Mouse (Mus musculus): ENCODE measurements around the gene Fam13c.

Gene Fam13c

DNA sequence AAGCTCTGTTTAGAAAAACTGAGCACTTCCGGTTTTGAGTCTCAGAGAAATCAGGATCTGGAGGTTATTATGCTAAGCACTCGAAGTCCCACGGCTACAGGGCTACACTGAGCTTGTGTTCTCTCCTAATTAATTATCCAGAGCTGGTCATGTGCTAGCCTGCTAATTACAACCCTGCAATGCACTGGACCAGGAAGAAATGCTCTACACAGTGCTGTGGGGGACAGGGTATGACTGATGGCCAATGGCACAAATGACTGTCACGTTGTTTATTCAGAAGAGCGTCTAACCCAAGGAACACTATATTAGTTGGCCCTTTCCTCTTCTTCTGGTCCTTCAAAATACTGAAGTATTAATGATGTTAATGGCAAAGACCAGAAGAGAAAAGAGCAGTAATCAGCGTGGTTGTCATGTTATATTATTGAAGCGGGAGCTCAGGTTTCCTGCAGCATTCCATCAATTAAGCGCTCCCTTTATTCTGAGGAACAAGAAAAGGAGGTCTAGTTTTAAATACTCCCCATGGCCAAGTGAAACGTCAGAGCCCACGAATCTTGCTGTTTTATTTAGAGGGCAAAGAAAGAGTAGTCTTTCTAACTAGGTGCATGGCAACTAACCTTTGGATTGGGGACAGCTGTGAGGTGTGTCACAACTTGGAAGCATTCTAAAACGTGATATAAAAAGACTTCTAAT is 18.4 kb downstream of the Fam13c start:
- no peak for DNase-seq (ENCODE audit: extremely low spot score)

DNA sequence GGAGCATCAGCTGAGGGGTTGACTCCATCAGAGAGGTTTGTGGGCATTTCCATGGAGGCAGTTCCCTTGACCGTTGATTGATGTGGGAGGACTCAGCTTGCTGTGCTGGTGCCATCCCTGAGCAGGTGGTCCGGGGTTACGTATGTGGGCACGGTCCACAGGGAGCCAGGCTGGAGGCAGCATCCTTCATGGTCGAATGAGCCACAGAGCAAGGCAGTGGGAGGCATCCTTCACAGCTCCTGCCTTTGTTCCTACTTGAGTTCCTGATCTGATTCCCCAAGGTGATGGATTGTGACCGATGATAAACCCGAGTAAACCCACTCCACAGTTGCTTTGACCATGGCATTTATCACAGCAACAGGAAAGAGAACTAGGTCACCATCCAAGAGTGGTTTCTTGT is 25.4 kb downstream of the Fam13c start:
- DNase-seq (ENCODE audit: extremely low spot score) = no peak

DNA sequence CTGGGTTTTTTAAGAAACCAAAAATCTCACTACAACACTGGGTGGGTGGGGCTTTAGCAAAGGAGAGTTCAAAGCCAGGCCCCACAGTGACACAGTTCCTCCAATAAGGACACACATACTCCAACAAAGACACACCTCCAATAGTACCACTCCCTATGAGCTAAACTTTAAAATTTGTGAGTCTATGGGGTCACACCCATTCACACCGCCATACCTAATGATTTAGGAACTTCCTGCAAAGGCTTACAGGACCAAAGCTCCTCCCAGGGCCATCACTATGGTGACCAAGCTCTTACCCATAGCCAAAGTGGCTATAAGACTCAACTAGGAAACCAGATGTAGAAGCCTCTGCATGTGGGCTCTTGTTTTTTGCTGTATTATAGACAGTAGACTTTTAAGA is 30.6 kb downstream of the Fam13c start:
- no peak for DNase-seq (ENCODE audit: extremely low spot score)

DNA sequence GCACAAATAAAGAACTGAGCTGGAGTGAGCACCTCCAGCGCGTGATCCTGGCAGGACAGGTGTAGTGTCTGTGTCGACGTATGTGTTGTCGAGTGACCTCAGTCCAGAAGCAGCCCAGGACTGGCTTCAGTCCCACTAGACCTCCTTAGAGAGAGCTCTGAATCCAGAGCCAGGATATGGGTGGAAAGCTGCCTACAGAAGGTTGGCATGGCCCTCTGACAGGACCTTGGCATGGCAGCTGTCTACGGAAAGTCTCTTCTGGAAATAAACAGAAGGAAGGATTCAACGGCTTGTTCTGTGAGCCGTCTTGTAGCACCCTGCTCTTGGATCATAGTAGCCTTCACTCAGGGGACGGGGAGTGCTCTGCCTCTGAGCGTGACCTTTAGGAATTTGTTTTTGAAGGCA is 37.5 kb downstream of the Fam13c start:
- no peak for DNase-seq (ENCODE audit: extremely low spot score)

DNA sequence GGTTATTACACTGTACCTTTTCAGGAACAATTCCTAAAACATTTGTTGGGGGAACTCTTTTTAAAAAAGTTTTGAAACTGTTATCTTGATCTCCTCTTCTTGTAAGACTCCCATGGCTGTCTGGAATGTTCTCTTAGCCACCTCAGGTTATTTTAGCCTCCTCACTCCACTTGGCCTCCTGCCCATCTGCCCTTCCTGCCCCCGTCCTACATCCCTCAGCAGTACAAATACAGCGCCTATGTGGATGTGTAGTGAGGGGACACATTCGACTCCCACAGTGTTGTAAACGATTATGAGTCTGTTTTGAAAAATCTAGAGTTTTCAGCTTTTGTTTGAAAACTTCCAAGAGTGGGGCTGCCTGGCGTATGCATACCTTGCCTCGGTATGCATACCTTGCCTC is 43.5 kb downstream of the Fam13c start:
- no peak for DNase-seq (ENCODE audit: extremely low spot score)

DNA sequence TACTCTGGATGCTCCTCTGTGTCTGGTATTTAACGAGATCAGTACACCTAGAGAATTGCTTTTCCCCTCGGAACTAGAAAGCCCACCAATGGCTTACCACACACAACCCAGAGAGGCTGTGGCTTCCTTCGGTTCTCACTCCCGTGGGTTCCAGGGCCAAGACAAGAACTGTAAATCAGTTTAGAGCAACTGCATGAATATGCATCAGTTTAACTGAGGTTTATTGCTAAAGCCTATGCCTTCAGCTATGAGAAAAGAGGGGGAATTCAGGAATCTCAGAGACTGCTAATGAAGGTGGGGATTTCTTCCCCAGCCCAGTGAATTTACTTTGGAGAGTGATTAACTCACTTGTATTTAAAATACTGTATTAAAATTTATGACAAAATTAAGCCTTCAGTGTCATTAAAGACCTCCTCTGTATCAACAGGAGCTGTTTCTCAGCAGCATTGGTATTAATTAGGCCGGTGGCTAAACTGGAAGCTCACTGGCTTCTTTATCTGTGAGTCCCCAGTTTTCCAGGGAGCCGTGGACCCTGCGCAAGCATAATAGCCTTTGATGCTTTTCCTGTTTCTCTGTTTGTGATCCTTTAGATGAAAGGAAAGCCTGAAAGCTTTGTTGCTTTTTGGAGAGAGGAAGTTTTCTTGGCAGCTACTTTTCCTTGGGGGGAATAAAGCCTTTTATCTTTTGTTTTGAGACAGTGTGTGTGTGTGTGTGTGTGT is 44.4 kb downstream of the Fam13c start:
- DNase-seq (ENCODE audit: extremely low spot score) = peak; percentile 1

DNA sequence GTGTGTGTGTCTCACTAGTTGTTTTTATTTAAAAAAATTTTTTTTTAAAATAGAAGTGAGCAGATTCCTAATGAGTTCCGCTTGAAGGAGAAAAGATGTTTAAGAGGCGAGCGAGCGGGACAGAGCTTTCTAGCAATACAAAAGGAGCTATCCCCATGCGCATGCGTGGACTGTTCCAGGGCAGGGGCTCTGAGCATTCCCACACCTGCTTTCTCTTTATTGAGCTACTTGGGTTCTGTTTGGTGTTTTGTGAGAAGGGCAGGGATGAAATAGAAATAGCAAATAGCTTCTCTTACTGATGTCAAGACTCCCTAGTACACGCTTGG is 45.0 kb downstream of the Fam13c start:
- DNase-seq (ENCODE audit: extremely low spot score) = peak; percentile 45

DNA sequence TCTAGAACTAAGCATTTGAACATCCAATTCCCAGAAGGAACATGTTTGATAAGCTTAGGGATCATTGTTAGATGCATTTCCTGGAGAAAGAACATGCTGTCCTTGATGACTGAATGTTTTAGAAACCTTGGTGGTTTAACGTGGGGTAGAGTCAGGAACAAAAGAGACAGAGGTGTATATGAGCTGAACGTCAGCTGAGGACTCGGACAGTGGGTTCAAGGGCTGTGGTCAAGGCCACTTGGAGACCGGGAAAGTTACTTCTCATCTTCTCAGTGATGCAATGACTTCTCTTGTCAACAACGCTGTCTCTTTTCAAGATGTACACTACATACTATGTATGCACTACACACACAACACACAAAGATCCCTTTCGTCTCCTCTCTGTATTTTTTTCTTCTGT is 46.4 kb downstream of the Fam13c start:
- no peak for DNase-seq (ENCODE audit: extremely low spot score)

DNA sequence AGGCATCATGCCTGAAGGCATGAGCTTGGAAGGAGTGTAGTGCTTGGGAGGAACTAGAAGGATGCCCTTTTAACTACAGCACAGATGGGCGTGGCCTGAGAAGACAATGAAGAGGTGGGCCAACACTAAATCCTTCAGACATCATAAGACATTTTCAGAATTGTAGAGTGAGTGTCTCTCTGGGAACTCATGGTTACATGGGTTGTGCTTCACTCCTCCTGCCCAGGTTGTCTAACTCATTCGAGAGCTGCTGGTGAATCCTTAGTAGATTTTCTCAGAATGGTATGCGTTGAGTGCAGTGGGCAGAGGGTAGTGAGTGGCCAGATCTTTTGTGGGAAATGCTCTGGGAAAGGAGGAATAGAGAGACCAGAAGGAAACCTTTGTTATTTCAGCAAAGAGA is 53.6 kb downstream of the Fam13c start:
- no peak for DNase-seq (ENCODE audit: extremely low spot score)

DNA sequence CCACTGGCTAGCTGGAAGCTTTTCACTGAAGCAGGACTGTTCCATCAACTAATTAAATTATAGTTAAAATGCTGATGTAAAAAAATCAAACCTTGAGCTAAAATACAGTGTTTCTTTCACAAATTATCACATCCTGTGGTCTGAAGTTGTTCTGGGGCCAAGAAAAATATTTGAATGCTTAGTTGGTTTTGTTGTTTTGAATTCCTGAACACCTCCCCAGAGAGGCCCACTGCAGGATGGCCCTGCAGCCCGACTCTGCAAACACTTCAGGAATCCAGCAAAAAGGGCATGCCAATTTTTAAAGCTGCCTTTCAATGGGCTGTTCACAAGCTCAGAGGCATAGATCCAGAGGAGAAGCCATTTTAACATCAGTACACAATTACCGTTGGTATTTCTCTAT is 54.2 kb downstream of the Fam13c start:
- DNase-seq (ENCODE audit: extremely low spot score) = no peak

DNA sequence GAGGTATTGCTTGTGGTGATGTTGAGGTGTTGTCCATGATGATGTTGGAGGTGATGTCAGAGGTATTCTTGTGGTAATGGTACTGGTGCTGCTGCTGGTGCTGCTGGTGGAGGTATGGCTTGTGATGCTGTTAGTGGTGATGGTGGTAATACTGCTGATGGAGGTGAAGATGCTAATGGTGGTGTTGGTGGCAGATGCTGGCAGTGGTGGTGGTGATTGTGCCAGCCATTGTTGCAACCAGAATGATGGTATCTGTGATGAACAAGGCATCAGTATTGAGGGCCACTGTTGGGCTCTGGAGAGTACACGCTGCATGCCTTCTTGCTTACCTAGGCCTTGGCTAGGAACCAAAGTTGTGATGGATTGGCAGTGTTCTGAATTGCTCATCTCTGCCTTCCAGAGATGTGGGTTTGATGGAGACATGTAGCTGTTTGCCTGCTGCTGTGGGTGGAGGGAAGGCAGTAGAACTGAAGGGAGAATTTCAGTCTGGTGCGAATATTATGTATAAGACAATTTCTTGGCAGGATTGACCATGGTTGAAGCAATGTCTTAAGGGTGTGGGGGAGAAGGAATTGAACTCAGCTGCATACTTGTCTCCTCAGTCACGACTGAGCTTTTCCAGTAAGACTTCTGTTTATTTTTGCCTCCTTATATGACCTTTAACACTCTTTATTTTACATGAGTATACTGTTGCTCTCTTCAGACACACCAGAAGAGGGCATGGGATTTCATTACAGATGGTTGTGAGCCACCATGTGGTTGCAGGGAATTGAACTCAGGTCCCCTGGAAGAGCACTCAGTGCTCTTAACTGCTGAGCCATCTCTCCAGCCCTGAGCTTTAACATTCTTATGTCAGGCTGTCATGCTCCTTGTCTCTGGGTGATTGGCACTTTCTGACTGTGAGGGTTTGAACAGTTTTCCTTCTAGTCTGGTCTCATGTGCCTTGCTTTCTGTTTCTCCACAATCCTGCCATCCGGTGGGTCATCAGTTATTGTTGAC is 55.1 kb downstream of the Fam13c start:
- DNase-seq (ENCODE audit: extremely low spot score) = no peak

DNA sequence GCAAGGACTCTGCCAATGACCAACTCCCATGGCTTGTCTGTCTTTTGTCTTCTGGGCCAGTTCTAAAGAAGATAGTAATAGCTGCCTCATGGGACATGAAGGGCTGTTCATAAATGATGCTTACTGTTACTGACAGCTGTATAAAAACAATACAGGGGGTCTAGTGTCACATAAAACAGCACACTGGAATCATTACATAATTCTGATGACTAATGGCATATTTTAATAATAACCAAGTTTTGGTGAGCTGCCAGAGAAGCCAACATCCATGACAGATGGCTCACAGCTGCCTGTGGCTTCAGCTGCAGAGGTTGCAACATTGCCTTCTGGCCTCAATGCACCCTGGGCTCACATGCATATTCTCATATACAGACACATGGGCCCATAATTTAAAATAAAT is 56.7 kb downstream of the Fam13c start:
- no peak for DNase-seq (ENCODE audit: extremely low spot score)

DNA sequence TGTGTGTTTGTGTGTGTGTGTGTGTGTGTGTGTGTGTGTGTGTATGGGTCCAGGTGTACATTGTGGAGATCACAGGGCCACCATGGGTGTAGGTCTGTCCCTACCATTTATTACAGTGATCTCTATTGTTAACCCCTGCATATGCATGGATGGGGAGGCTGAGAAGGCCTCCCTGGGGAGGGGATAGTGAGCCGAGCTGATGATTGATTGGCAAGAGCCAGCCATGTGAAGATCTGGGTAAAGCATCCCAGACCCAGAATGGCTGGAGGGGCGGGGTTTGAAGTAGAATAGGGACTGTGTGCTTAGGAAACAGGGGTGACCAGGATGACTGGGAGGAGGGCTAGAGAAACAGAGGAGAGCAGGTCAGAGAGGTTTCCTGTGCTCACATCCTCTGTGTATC is 58.0 kb downstream of the Fam13c start:
- DNase-seq (ENCODE audit: extremely low spot score) = no peak

DNA sequence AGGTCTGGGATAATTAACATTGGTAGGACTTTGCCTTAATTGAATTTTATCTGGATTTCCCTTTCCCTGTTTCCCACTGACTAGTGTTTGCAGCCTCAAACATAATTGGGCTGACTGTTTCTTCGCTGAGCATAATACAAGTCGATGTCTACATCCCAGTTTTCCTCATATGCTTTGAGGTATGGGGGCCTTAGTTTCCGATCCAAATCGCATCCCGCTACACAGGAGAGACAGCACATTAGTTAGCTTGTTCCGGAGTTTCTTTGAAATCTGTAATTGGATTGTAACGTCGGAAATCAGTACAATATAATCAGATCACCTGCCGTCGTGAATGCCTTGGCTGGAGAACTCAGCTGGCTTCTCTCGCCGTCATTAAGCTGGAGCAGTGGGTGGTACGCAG is 59.0 kb downstream of the Fam13c start:
- no peak for DNase-seq (ENCODE audit: extremely low spot score)

DNA sequence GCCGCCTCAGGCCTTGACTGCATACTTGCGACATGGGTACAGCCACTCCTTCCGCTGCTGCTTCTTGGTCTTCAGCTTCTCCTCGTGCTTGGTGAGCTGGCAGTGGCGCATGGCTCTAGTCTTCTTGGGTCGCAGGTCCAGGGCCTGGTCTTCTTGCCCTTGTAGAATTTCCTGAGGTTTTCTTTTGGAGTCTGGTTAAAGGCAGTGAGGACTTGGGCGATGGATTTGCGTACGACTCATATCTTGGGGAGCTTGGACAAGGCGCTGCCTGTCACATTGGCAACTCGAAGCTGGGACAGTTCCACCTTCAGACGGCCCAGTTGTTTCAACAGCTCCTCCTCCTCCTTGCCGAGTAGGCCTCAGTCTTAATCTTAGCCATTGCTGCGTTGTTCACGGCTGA is 64.6 kb downstream of the Fam13c start:
- DNase-seq (ENCODE audit: extremely low spot score) = no peak

DNA sequence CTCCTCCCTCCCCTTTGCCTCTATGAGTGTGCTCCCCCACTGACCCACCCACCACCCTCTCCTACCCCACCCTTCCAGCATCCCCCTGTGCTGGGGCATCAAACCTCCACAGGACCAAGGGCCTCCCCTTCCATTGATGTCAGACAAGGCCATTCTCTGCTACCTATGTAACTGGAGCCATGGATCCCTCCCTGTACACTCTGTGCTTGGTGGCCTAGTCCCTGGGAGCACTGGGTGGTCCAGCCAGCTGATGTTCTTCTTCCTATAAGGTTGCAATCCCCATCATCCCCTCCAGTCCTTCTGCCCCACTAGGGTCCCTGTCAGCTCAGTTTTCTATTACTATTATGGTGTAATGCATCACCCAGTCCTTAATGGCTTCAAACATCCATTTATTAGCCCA is 65.1 kb downstream of the Fam13c start:
- DNase-seq (ENCODE audit: extremely low spot score) = no peak

DNA sequence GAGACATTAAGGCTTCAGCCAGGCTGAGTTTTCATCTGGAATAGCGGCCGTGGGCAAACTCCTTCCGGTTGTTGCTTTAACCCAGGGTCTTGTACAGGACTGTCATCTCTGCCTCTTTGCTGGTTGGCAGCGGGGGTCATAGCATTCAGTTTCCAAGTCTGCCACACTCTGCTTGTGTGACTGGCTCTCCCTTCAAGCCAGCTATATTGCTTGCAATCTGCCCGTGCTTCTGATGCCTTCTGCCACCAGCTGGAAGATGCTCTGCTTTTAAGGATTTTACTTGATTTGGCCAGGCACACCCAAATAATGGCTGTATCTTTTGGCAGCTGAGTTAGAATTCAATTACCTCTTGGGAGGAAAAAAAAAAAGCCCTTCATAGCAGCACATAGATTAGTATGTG is 65.6 kb downstream of the Fam13c start:
- DNase-seq (ENCODE audit: extremely low spot score) = no peak

DNA sequence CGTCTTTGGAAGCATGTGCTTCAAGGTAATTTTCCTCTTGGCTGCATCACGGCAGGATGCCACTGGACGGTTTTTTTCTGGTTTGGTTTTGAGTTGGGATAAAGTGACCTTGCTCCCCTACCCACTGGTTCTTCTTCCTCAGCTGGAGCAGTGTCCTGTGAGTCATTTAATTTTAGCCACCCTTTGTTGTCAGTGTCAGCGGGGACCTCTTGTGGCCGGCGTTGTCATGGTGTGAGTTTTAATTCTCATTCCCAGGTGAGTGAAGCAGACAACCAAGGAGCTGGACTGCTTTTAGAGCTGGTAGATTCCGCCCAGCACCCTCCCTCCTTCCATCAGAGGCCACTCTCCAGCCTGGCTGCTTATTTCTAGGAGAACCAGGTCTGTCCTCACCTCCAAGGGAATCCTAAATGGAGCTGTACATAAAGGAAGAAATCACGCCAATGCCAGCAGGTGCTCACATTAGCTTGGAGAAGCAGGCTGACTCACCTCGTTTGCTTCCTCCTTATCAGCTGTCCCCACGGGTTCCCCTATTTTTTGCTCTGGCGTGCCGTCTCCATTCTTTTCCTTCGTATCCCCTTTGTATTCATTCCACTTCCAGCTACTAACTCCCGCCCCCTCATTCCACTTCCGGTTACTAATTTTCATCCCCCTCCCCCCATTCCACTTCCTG is 66.4 kb downstream of the Fam13c start:
- DNase-seq (ENCODE audit: extremely low spot score) = peak; percentile 14

DNA sequence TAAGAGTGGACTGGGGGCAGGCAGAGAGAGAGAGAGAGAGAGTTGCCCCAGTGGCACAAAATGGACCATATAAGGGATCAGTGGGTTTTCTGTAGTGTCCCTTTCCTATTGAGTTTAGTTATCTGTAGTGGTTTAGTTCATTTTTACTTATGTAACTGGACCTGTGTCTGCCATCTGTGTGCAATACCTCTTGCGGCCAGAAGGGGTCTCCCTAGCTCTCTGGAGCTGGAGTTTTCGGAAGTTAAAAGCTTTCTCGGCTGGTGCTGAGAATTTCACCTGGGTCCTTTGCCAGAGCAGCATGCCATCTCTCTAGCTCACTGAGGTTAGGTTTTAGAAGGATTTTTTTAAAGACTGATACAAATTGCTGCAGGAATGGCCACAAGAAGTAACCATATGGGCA is 67.6 kb downstream of the Fam13c start:
- DNase-seq (ENCODE audit: extremely low spot score) = no peak

DNA sequence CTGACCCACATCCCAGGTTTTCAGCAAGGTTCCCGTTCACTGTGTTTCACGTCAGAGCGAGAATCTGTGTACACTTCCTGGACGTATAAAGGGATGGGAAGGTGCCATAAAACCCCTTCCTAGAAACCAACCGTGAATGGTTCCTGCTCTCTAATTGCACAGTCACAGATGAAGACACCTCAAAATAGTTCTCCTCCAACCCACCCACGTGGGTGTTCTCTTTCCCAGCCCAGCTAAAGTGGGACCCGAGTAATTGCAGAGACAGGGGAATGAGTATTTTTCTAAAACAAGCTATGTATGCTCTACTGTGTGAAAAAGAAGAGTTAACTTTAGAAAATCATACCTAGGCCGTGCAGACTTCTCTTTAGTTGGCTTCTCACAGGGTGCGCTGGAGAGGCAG is 74.6 kb downstream of the Fam13c start:
- no peak for DNase-seq (ENCODE audit: extremely low spot score)

DNA sequence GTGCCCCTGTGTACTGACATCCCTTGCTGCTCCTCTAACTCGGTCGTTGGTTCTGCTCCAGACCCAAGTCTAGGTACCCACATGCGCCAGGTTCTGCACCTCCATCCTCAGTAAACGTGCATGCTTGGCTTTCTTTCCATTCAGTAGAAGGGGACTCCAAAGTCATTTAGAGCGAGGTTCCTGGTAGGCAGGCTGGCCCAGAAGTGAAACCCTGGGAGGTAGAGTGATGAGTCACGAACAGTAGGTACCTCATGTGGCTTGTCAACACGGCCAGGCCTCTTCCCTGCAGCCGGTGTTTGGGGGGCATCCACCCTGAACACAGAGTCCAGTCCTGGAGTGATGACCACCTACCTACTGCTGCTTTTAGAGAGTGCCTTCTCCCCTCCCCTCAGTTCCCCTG is 76.4 kb downstream of the Fam13c start:
- no peak for DNase-seq (ENCODE audit: extremely low spot score)

DNA sequence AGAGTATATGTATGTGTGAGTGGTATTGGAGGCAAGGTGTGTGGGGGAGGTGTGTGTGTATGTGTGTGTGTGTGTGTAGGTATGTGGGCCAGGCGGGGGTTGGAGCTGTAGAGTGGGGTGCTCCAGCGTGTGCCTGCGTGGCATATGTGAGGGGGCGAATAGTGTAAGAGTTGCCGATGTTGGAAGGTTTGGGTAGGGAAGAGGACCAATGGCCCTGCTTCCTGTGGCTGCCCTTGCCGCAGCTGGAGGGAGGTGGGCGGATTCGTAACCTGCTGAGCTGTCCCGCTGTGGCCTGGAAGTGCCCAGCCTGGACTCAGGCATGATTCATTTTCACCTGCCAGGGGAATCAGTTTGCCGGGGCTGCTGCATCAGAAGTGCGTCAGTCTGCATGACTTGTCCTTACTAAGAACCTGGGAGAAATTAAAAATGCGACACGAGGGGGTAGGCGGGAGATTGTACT is 79.4 kb downstream of the Fam13c start:
- DNase-seq (ENCODE audit: extremely low spot score) = no peak

All from embryo, embryonic 9.5 days (tissue).